Mouse (Mus musculus): ENCODE data around the gene Pde10a.
A peak's percentile ranks its signal among the peaks of the same experiment; 100 is the strongest.

The Pde10a gene

GRCm38 (mm10) chr17:8842662-8843061, 317.5 kb downstream of the Pde10a start:
- DNase-seq (ENCODE audit: low read depth, low spot score), result no peak

GRCm38 (mm10) chr17:8843941-8844340, 318.8 kb downstream of the Pde10a start:
- DNase-seq (ENCODE audit: low read depth, low spot score), result no peak

- DNase-seq (ENCODE audit: low read depth, low spot score), result no peak
These were observed 321.3 kb downstream of the Pde10a start for GRCm38 (mm10) chr17:8846506-8846905.

GRCm38 (mm10) chr17:8847558-8847957, 322.4 kb downstream of the Pde10a start:
- no peak for DNase-seq (ENCODE audit: low read depth, low spot score)

- no peak for DNase-seq (ENCODE audit: low read depth, low spot score)
These were observed 326.7 kb downstream of the Pde10a start for GRCm38 (mm10) chr17:8851846-8852245.

GRCm38 (mm10) chr17:8856430-8857371, 331.5 kb downstream of the Pde10a start:
- peak; percentile 29 for DNase-seq (ENCODE audit: low read depth, low spot score)

- no peak for DNase-seq (ENCODE audit: low read depth, low spot score)
These were observed 333.7 kb downstream of the Pde10a start for GRCm38 (mm10) chr17:8858636-8859421.

GRCm38 (mm10) chr17:8859489-8859888, 334.3 kb downstream of the Pde10a start:
- no peak for DNase-seq (ENCODE audit: low read depth, low spot score)

- DNase-seq (ENCODE audit: low read depth, low spot score), result no peak
These were observed 339.7 kb downstream of the Pde10a start for GRCm38 (mm10) chr17:8864638-8865497.

GRCm38 (mm10) chr17:8867331-8868237, 342.4 kb downstream of the Pde10a start:
- no peak for DNase-seq (ENCODE audit: low read depth, low spot score)

- DNase-seq (ENCODE audit: low read depth, low spot score), result no peak
These were observed 344.1 kb downstream of the Pde10a start for GRCm38 (mm10) chr17:8869287-8869686.

GRCm38 (mm10) chr17:8870848-8871247, 345.7 kb downstream of the Pde10a start:
- no peak for DNase-seq (ENCODE audit: low read depth, low spot score)

- DNase-seq (ENCODE audit: low read depth, low spot score), result no peak
These were observed 346.2 kb downstream of the Pde10a start for GRCm38 (mm10) chr17:8871396-8871795.

GRCm38 (mm10) chr17:8871997-8872593, 346.9 kb downstream of the Pde10a start:
- DNase-seq (ENCODE audit: low read depth, low spot score), result no peak

GRCm38 (mm10) chr17:8872611-8873010, 347.4 kb downstream of the Pde10a start:
- no peak for DNase-seq (ENCODE audit: low read depth, low spot score)

GRCm38 (mm10) chr17:8878056-8878455, 352.9 kb downstream of the Pde10a start:
- DNase-seq (ENCODE audit: low read depth, low spot score), result no peak

GRCm38 (mm10) chr17:8881711-8882110, 356.5 kb downstream of the Pde10a start:
- no peak for DNase-seq (ENCODE audit: low read depth, low spot score)

- DNase-seq (ENCODE audit: low read depth, low spot score), result no peak
These were observed 359.5 kb downstream of the Pde10a start for GRCm38 (mm10) chr17:8884691-8885090.

GRCm38 (mm10) chr17:8885830-8886229, 360.7 kb downstream of the Pde10a start:
- no peak for DNase-seq (ENCODE audit: low read depth, low spot score)

GRCm38 (mm10) chr17:8888105-8888504, 362.9 kb downstream of the Pde10a start:
- no peak for DNase-seq (ENCODE audit: low read depth, low spot score)

Measured in embryo, embryonic 11.5 days (tissue).